Mouse (Mus musculus) neural tube, embryonic 14.5 days (tissue): ENCODE results near the gene Phykpl. TPM values are rescaled to one million over a fixed set of nuclear protein-coding genes. Genes with fewer than 3 reads are reported as not detected.
A peak's percentile ranks its signal among the peaks of the same experiment; 100 is the strongest.

ENCODE experiments used
- ATAC-seq: fragments of 200-750 bp; cut with Nextera tagmentation; 2 replicates; pipeline ENCODE4 v1.8.0; 2017; ENCODE audit warnings: low read depth, mild to moderate bottlenecking, moderate TSS enrichment, moderate library complexity
- H3K27ac ChIP-seq: fragments of 300-500 bp; sonication (generic); 2 replicates; pipeline ENCODE4 v1.5.1; 2014; ENCODE audit warnings: low read depth, mild to moderate bottlenecking, control low read depth, low read length, moderate library complexity, mixed read lengths
- H3K27me3 ChIP-seq: fragments of 300-500 bp; sonication (generic); 2 replicates; pipeline ENCODE4 v1.6.1; 2014; ENCODE audit warnings: low read length; ENCODE audit not compliant: control insufficient read depth, insufficient read depth
- H3K36me3 ChIP-seq: fragments of 300-500 bp; sonication (generic); 2 replicates; pipeline ENCODE4 v1.6.1; 2014; ENCODE audit warnings: low read length, mixed read lengths; ENCODE audit not compliant: control insufficient read depth, insufficient read depth
- H3K4me1 ChIP-seq: fragments of 300-500 bp; sonication (generic); 2 replicates; pipeline ENCODE4 v1.6.1; 2014; ENCODE audit warnings: low read length; ENCODE audit not compliant: control insufficient read depth, insufficient read depth
- H3K4me2 ChIP-seq: fragments of 300-500 bp; sonication (generic); 2 replicates; pipeline ENCODE4 v1.6.1; 2014; ENCODE audit warnings: mild to moderate bottlenecking, low read depth, low read length, control low read depth
- H3K4me3 ChIP-seq: fragments of 300-500 bp; sonication (generic); 2 replicates; pipeline ENCODE4 v1.5.1; 2014; ENCODE audit warnings: low read depth, low read length, control low read depth, mixed read lengths
- H3K9ac ChIP-seq: fragments of 300-500 bp; sonication (generic); replicated peaks from 2 replicates; pipeline ENCODE4 v1.6.1; 2014; ENCODE audit warnings: low read depth, mild to moderate bottlenecking, control low read depth, low read length, mixed read lengths
- H3K9me3 ChIP-seq: fragments of 300-500 bp; sonication (generic); 2 replicates; pipeline ENCODE4 v1.6.1; 2016; ENCODE audit warnings: low read length; ENCODE audit not compliant: control insufficient read depth
- WGBS: fragments of 180-500 bp; shearing (Covaris S2); extraction: QIAGEN DNeasy Blood & Tissue Kit; methylation state at CpG from one replicate; pipeline ENCODE4 v1.1.7; 2014; 5-methylcytosine and 5-hydroxymethylcytosine counted together
- polyA plus RNA-seq: library from polyadenylated mRNA; unstranded; fragments of >200 nt; fragmentation: Nextera tagmentation; extraction: Ambion mirVana; gene quantifications from 2 replicates; pipeline ENCODE4 v1.2.1, GENCODE M21; 2014

Phykpl gene
- polyA plus RNA-seq, 1 experiment from 2014 or later: 9.9 TPM

DNA sequence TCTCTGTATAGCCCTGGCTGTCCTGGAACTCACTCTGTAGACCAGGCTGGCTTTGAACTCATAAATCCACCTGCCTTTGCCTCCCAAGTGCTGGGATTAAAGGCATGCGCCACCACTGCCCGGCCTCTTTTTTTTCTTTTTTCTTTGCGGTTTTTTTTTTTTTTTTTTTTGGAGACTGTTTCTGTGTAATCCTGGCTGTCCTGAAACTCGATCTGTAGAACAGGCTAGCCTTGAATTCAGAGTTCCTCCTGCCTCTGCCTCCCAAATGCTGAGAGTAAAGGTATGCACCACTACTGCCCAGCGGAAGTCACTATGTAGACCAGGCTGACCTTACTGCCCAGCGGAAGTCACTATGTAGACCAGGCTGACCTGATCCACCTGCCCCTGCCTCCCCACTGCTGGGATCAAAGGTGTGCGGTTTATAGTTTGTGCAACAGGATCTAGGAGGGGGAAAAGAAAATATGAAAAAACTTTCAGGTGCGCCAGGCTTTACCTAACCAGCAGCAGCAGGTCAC lies 34.4 kb downstream of the Phykpl start:
- no peaks in the 10 kb centered on the region for H3K9me3 ChIP-seq
- peaks cover 20% of the 10 kb centered on the region for H3K36me3 ChIP-seq
- peaks cover 10% of the 10 kb centered on the region for H3K4me1 ChIP-seq
- H3K27me3 ChIP-seq: no peaks in the 10 kb centered on the region
- H3K9ac ChIP-seq: 0 out of 2 replicates have a peak overlapping the region, but pooled peaks have one; percentile 3
- H3K4me2 ChIP-seq: peak overlapping the region; percentile 91
- H3K27ac ChIP-seq: peak overlapping the region; percentile 16; the same call in 1 of the 2 replicates
- peak overlapping the region; percentile 75 for H3K4me3 ChIP-seq
- peak; percentile 42 for ATAC-seq
- 59% methylated on average over 8 of the region's 8 CpGs for WGBS

DNA sequence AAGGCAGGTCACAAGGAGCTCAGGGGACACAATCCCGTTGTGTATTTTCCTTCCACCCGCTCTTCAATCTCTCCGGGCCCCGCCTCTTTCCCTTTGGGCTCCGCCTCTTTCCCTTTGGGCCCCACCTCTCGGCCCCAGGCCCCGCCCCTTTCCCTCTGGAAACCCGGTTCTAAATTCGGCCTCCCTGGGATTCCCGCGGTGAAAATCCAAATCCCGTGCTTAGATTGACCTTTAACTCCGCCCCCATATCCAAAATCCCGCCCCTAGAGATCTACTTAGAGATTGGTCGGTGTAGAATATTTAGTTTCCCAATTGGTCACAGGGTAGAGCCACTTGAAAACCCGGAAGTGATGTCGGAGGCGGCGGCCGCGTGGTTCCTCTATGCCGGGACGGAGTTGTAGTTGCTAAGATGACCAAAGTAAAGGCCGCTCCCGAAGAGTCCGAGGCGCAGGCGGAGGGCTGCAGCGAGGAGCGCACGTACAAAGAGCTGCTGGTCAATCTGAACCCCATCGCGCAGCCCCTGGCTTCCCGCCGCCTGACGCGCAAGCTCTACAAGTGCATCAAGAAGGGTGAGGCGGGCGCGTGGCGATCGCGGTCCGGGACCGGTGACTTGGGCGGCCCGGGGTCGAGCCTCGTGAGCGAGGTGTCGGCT lies 35.0 kb downstream of the Phykpl start, which contains the start of gene Nhp2:
Nhp2 (plus strand) TSS at position 327 of the 652 bp plus-strand sequence.
- H3K4me2 ChIP-seq: peak within 1 kb of the TSS; percentile 91
- no peaks in the 10 kb centered on the region for H3K27me3 ChIP-seq
- peak; percentile 95 for ATAC-seq
- H3K9me3 ChIP-seq: no peaks in the 10 kb centered on the region
- H3K36me3 ChIP-seq: peaks cover 26% of the 10 kb centered on the region
- H3K4me3 ChIP-seq: peak within 1 kb of the TSS; percentile 75
- under 1% methylated on average over 51 of the region's 51 CpGs for WGBS
- H3K27ac ChIP-seq: peak within 1 kb of the TSS; percentile 16; the same call in 1 of the 2 replicates
- peak within 1 kb of the TSS; percentile 67 for H3K9ac ChIP-seq
- peaks cover 10% of the 10 kb centered on the region for H3K4me1 ChIP-seq

DNA sequence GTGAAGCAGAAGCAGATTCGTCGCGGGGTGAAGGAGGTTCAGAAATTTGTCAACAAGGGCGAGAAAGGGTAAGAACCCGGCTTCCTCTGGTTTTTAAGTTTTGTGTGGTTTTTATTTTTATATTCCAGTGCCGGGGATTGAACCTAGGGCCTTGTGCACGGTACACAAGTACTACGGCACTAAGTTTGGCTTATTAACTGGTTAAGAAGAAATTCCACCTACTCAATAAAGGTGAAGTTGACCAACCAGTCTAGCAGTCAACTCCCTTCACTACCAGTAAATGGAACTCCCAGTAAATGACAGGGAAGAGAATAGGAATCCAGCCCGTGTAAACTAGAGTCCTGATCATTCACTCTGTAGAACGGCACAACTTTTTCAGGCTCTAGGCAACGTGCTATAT lies 35.5 kb downstream of the Phykpl start:
- peaks cover 31% of the 10 kb centered on the region for H3K36me3 ChIP-seq
- peak overlapping the region; percentile 67 for H3K9ac ChIP-seq
- H3K27ac ChIP-seq: no peak overlapping the region
- H3K4me3 ChIP-seq: peak overlapping the region; percentile 75
- ATAC-seq: no peak
- no peaks in the 10 kb centered on the region for H3K9me3 ChIP-seq
- no peaks in the 10 kb centered on the region for H3K27me3 ChIP-seq
- WGBS: 3% methylated on average over 11 of the region's 11 CpGs
- H3K4me2 ChIP-seq: peak overlapping the region; percentile 91
- peaks cover 10% of the 10 kb centered on the region for H3K4me1 ChIP-seq

DNA sequence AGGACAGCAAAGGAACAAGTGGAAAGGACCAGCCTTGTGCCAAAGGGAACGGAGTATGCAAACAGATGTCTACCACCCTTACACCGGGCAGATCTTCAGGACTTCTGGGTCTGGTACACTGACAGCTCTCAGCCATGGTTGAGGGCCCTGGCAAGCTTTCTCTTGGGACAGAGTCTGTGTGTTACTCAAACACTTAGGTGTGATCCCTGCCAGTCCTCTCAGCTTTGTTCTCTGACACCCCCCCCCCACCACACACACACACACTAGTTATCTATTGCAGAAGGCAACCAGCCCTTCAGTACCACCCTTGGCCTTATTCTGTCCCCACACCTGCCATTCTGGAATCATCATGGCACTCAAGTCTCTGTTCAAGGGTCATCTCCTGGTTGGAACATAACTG lies 37.2 kb downstream of the Phykpl start:
- H3K4me1 ChIP-seq: peaks cover 7% of the 10 kb centered on the region
- no peak overlapping the region for H3K4me2 ChIP-seq
- ATAC-seq: no peak
- H3K27me3 ChIP-seq: no peaks in the 10 kb centered on the region
- H3K9ac ChIP-seq: no peak overlapping the region
- WGBS: 96% methylated on average over 2 of the region's 2 CpGs
- H3K36me3 ChIP-seq: peaks cover 43% of the 10 kb centered on the region
- no peak overlapping the region for H3K27ac ChIP-seq
- no peaks in the 10 kb centered on the region for H3K9me3 ChIP-seq
- H3K4me3 ChIP-seq: no peak overlapping the region

DNA sequence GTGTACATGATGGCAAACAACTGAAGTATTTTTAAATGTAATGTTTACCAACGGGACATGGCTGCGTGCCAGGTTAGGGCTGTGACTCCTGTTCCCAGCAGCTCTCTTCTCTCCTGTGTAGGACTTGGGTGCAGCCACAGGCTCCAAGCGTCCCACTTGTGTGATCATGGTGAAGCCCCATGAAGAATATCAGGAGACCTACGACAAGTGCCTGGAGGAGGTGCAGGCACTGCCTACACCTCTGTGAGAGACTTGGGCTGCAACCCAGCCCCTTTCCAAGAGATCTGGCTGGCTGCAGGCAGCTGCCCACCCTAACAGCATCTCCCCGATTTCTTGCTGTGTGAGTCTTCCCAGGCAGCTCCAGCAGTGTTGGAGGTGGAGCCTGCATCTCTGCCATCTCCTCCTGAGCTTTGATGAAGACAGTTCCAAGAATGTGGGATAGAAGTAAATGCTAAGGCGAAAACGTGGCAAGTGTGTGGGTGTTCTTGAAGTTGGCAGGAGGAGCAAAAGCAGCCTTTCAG lies 38.5 kb downstream of the Phykpl start:
- Histone ChIP-seq H3K27ac (no peak overlapping the region), H3K27me3 (no peaks in the 10 kb centered on the region), H3K9ac (no peak overlapping the region), H3K4me2 (no peak overlapping the region), H3K4me1 (peaks cover 7% of the 10 kb centered on the region), H3K4me3 (no peak overlapping the region), H3K36me3 (peaks cover 54% of the 10 kb centered on the region), H3K9me3 (no peaks in the 10 kb centered on the region)
- ATAC-seq: no peak
- 88% methylated on average over 7 of the region's 7 CpGs for WGBS

DNA sequence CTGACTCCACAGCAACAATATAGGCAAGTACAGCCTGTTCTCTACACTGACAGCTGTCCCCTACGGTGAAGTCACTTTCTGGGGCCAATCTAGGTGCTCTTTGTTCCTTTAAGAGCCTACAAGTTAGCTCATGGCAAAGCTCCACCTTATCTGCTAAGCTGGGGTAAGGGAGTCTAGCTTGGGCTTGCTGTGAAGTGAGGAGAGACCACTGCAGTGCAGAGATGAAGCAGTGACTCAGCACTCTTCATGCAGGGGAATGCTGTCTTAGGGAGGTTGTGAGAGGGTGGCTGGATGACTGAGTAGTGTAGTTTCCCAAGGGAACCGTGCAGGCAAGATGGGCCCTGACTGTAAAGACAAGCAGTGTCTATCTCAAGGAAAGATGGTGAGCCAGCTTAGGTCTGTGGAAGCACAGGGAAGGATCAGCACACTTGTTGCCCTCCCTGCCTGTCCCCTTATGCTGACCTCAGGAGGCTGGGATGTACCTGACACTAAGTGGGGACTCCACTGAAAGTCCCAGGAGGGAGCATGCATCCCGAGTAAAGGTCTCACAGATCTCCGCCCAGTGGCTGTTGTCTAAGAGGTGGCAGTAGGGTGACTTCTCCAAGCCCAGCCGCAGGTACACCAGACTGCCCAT lies 40.7 kb downstream of the Phykpl start:
- ATAC-seq: no peak
- H3K4me3 ChIP-seq: no peak overlapping the region
- WGBS: 83% methylated on average over 5 of the region's 5 CpGs

DNA sequence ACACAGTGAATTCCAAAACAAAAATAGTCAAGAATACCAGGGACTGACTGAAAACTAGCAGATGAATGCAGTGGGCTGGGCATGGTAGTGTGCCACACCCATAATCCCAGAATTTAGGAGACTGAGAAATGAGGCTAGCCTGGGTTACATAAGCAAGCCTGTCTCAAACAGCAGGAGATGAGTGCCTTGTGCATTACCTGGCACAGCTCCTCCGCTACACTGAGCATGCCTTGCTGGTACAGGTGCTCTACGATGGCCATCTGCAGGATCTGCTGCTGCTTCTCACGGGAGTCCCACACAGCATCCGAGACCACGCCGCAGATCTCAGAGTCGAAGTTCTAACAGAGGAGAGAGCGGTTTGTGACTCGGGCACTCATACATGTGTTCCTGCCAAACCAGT lies 42.9 kb downstream of the Phykpl start:
- Histone ChIP-seq H3K9ac (no peak overlapping the region), H3K9me3 (no peaks in the 10 kb centered on the region), H3K4me2 (no peak overlapping the region), H3K27me3 (no peaks in the 10 kb centered on the region), H3K27ac (no peak overlapping the region), H3K4me3 (no peak overlapping the region), H3K4me1 (no peaks in the 10 kb centered on the region), H3K36me3 (peaks cover 58% of the 10 kb centered on the region)
- no peak for ATAC-seq
- WGBS: 94% methylated on average over 9 of the region's 9 CpGs

More for the DNA sequence above, 40.7 kb downstream of the Phykpl start:
- Histone ChIP-seq H3K4me2 (no peak overlapping the region), H3K27ac (no peak overlapping the region), H3K9me3 (no peaks in the 10 kb centered on the region), H3K27me3 (no peaks in the 10 kb centered on the region), H3K4me1 (peaks cover 4% of the 10 kb centered on the region), H3K9ac (no peak overlapping the region), H3K36me3 (peaks cover 63% of the 10 kb centered on the region)

DNA sequence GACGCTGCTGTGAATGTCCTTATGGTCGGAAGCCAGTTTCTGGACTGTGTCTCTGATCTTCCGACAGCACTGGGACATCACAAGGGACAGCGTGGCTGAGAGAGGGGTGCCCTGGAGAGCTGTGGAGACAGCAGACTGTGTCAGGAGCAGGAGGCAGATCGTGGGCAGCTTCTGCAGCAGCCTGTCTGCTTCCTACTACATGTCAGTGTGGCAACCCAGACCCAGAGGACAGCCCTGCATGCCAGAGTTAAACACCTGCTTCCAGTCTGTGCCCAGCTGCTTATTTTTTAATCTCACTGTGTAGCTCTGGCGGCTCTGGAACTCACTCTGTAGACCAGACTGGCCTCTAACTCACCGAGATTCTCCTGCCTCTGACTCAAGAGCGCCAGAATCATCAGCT lies 43.4 kb downstream of the Phykpl start:
- ATAC-seq: no peak
- Histone ChIP-seq H3K4me2 (no peak overlapping the region), H3K9ac (no peak overlapping the region), H3K9me3 (no peaks in the 10 kb centered on the region), H3K4me1 (no peaks in the 10 kb centered on the region), H3K4me3 (no peak overlapping the region), H3K27ac (no peak overlapping the region), H3K27me3 (no peaks in the 10 kb centered on the region), H3K36me3 (peaks cover 53% of the 10 kb centered on the region)
- 92% methylated on average over 8 of the region's 8 CpGs for WGBS
